Mouse (Mus musculus): ENCODE results near the gene Cts8.

DNA sequence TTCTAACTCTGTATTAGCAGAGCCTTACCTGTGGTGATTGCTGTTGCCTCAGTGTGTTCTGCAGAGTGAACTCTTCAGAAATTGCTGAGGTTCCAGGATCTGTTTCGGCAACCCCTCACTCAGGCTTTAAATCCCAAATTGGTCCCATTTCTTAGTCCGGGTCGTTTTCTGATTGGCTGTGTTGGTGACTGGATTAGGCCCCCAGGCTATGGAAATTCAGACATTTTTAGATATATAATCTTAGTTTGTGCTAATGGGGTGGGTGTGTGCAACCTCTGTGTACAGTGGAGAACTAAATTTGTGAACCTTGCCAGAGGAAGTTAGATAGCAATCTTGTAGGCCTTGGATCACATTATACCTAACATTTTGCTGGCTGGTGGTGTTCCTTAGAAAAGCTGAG, 51.8 kb downstream of the Cts8 start, which contains the start of gene Cts6:
- TF ChIP-seq POLR2A (IDR thresholded peaks at IDR 0.05; ENCODE audit: extremely low read depth, insufficient read depth, low read length), result no peak
- TF ChIP-seq CTCF (IDR thresholded peaks at IDR 0.05; ENCODE audit: extremely low read depth, insufficient read depth, low read length), result no peak
